Mouse (Mus musculus) left cerebral cortex, adult 18-20 months (tissue): ENCODE results near the gene Slc25a27. TPM values are rescaled to one million over a fixed set of nuclear protein-coding genes. Genes with fewer than 3 reads are reported as not detected.

Experiments
- DNase-seq, 2 experiments: peaks; one replicate each; pipeline ENCODE4 v3.0.0; 2021 to 2022; ENCODE audit warnings: low spot score in 2 of 2, mixed read lengths in 1 of 2
- long read RNA-seq, 2 experiments: library from polyadenylated mRNA; stranded (forward); transcript quantifications; one replicate each; pipeline ENCODE4 v2.0.0; 2021
- total RNA-seq, 2 experiments: library from RNA; stranded (reverse); gene quantifications; 2 replicates each; pipeline ENCODE4 v1.2.3; 2021

Slc25a27 gene
- 10 to 100 TPM; 43.1 to 44.8 TPM for total RNA-seq
- long read RNA-seq, experiment 1, transcript Slc25a27-201 (9 exons, 2,895 nt), result major isoform, 21 of 41 reads
- long read RNA-seq, experiment 1, partial matches to known transcripts, result 2 of 41 reads
- long read RNA-seq, experiment 1, other reads (novel, unspliced or antisense), result 15 of 41 reads
- long read RNA-seq, experiment 2, transcript Slc25a27-201 (9 exons, 2,895 nt), result major isoform, 6 of 27 reads
- long read RNA-seq, experiment 2, partial matches to known transcripts, result 11 of 27 reads
- long read RNA-seq, experiment 2, other reads (novel, unspliced or antisense), result 9 of 27 reads

DNA sequence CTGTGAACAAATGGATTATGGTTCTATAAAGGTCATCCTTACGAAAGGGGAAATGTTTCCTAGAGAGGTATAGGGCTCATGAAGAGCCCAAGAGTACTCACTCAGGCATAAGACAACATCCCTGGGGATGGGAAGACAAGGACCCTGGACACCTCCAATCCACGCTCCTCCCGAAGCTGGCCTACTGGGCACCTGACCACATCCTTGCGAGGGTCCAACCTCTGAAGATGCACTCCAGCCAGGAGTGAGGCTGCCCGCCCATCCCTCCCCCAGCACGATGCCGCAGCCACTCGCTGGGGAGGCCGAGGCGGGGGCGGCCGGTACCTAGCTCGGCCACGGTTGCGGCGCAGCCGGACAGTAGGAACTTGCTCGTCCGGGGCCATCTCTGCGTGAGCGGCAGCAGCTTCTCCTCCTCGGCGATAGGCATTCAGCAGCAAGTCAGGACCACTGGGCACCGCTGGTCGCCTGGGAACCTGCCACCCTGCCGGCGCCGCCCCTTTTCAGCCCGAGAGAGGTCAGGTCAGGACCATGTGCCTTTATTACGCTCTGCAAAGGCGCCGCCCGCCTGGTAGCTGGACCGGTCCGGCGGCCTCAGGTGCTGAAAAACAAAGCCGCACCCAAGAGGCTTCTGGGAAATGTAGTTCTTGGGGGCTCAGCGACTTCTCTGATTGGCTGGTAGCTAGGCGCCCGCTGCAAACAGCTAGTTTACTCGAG is at the start of gene Slc25a27:
Slc25a27 (minus strand) TSS at position 639 of the 714 bp plus-strand sequence.
- peak; percentile 85 to 90 for DNase-seq

DNA sequence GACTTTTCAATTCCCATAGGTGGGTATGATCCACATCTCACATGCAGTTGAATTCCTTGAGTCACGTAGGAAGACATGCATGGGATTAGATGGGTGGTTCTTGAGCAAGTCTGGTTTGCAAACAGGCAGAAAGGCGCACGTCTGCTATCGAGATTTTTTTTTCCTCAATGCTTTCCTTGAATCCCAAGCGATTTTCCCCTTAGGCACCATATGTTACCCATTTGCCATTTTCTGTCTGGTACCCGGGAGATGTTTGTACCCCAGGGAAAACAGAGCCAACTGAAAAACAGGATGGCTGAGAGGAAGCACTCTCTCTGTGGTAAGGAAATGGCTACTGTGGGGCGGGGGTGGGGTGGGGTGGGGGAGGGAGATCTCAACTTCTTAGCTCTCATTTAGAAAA is 49.6 kb upstream of the Slc25a27 start:
- no peak for DNase-seq

DNA sequence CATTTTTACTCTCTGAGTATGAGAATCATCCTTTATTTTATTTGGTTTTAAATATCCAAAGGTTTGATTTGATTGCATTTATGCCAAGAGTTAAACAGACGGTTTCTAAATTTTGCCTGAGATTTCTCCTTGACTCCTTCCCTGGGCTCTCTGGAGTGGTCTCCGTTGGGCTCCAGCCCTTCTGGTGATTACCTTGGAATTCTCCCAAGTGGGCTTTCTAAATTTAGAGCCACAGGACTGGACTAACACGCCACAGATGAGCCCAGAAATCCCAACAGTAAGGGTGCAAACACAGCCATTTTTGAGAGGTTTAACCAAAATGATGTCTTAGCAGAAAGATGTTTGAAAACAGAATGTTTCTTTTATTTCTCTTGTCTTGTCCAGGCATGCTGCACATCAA is 47.2 kb upstream of the Slc25a27 start:
- DNase-seq, result no peak

DNA sequence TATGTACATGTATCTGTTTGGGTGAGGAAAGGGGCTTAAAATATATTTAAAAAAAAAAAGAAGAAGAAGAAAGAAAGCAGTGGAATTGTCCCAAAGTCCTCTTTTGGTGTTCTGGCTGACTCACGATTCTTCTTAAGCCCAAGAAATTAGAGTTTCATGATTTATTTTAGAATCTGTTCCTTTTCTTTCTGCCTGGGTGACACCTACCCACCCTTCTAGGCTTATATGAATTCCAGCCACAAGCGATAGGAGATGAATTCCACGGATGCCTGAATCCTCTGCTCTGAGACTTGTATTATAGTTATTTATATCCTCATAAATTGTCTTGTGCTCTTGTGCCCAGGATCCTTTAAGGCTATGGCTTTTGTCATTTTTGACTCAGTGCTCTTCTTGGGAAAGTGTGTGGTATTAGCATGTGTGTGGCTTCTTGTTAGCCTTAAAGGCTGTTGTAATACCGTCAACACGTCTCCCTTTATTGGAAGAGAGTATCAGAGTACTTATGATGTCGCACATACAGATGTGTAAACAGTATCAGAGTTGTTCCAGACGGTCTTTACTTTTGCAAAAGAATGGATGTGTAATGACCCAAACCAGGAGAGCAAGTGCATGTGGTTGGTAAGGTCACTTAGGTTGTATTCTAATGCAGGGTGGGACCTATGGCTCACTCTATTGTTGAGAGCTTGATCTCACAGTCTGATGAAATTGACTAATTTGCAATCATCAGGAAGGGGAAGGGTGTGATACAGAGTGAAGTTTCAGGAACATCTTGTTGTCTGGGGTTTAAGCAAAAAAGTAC is 44.7 kb upstream of the Slc25a27 start:
- no peak for DNase-seq

DNA sequence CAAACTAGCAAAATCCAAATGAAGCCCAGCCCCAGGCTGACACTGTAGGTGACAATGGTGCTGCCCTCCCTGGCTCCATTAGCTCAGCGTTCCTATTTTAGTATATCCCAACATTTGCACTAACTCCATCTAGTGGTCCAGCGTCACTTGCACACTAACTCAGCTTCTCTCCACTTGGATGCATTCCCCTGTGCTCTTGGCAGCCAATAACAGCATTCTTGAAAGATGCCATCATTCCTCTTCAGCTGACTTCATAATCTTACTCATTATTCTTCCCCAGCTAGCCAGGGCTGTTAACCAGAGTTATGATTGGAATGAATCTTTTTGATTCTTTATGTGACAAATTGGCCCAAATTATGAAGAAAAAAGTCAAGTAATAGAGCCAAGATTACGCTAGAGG is 40.2 kb upstream of the Slc25a27 start:
- DNase-seq, result no peak

DNA sequence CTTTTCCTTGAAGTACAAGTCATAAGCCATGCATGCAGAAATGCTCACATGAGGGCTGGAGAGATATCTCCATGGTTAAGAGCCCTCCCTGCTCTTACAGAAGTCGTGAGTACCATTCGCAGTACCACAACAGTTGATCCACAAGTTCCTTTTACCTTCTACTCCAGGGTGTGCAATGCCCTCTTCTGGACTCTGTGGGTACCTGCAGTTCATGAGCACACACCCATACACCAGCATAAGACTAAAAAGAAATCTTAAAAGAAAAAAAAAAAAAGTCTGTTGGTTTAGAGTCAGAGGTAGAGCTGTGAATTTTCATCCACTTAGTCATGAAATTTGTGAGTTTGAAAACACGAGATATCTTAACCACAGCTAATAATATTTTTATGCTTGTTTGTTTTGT is 39.7 kb upstream of the Slc25a27 start:
- no peak for DNase-seq

DNA sequence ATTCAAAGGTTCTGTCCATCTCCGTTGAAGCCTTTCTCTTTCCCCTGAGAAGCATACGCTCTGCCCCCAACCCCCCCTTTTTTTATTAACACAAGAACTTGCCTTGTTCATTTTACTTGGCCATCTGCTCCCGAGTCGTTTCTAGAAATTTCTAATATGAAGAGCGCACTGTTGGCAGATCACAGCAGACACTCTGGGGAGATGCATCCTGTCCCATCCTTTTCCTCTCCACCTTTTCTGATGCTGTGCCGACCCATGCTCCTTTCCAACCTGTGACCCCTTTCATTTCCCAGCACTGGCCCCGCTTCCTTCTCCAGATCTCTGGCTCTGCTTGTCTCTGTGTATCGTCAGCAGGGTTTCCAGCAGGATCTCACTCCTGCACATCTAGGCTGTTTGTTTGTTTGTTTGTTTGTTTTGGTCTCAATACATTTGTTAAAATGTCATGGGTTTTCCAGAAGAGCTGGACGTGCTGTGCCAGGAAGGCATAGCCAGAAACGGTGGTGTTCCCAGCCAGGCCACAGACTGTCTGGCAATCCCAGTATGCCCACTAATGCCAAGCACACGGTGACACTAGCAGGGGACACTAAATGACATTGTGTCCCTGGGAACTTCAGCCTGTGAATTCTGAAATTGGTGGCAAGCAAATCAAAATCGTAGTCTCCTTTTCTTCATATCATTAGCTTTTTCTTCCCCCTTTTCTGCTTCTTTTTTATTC is 37.4 kb upstream of the Slc25a27 start:
- no peak for DNase-seq

DNA sequence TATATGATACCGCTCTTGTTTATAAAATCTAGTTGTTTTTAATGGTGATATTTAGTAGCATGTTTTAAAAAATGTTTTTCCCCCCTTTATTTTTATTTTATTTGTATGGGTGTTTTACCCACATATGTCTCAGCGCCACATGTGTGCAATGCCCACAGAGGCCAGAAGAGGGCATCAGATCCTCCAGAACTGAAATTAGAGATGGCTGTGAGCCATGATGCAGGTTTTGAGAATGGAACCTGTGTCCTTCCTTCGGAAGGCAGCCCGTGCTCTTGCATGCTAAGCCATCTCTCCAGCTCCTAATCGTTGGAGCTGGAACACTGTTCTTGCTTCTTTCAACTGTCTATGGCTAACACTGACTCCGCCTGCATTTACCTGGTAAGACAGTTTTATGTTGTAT is 34.0 kb upstream of the Slc25a27 start:
- peak; percentile 62 to 73 for DNase-seq

DNA sequence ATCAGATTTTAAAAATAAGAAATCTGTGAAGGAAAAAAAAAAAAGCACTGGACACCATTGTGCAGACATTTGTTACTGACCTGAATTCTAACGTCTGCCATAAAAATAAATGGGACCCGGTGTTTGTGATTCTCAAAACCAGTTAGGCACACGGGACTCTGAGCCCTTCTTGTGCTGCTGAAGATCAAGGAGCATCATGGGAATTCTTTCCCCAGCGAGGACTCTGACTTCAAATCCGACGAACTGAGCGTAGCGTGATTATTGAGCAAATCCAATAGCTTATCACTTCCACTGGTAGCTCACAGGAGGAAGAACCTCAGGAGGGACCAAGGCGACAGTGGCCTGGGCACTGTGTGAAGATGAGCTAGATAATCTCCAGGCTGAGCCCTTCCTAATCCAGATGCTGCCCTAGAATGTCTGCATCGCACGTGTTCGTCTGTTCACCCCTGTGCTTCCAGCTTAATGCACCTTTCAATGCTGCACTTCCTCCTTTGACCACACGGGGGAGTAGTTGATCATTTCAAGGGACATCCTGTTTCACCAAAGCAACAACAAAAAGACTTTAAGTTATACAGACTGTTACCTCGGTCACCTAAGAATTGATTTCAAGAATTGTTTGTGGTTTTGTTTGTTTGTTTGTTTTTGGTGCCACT is 32.1 kb upstream of the Slc25a27 start:
- DNase-seq, result peak; percentile 84 to 89

DNA sequence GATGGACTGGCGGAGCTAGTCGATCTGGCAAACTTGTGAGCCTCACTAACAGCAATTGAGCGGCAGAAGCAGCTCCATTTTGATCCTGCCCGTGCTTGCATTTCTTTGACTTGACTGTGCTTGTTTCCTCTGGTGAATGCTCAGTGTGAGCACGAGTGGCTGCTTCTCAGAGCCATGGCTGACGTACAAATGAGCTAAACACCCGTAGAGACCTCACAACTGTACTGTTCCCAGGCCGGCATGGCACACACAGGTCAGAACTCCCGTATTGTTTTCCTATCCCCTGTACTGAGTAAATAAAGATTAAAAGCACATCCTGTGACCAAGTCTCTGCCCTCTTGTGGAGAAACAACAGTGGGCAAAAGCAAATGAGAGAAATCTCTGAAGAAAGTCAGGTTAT is 22.6 kb upstream of the Slc25a27 start:
- DNase-seq, result no peak

DNA sequence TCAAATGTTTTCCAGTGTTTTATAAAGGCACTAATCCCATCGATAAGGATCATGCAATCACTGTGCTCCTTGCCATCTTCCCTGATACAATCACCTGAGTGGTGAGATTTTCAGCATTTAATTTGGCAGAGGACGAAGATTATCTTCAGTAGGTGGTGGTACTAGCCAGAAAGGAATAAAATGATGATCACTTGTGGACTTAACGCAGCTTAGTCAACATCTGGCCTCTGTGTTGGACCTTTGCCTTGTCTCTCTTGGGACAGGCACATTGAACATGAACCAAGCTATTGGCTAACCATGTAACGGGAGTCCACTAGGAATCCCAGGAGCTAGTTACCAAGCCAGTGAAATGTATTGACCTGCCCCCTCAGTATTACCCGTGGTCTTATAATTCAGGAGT is 17.6 kb upstream of the Slc25a27 start:
- DNase-seq, result no peak

DNA sequence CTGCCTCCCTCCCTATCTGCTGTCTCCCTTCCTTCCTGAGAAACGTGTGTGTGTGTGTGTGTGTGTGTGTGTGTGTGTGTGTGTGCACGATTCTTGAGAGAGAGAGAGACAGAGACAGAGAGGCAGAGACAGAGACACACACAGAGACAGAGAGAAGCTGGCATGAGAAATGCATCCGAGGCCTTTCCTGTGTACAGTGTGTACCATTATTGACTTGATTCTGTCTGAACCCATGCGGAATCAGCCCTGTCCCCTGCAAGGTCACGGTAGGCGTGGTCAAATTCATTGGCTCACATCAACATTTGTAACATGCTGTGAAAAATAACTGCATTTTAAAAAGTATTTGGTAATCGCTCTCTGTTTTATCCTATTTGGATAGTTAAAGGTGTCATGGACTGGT is 17.1 kb upstream of the Slc25a27 start:
- DNase-seq, result no peak

DNA sequence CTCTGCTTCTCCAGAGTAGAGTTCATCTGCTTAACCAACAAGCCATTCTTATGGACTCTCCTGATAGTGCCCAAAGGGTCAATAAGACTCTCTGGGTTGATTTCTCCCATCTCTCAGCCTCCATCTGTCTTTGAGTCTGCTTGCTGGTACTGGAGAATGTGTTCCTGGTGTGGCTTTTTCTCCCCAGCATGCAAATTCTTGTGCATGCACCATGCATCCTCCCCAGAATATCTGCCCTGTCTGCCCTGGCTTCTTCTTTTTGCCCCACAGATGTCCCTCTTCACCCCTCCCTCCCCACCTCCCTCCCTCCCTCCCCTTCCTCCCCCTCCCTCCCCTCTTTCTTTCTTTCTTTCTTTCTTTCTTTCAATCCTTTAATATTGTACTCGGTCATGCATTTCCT is 10.3 kb upstream of the Slc25a27 start:
- DNase-seq, result no peak

DNA sequence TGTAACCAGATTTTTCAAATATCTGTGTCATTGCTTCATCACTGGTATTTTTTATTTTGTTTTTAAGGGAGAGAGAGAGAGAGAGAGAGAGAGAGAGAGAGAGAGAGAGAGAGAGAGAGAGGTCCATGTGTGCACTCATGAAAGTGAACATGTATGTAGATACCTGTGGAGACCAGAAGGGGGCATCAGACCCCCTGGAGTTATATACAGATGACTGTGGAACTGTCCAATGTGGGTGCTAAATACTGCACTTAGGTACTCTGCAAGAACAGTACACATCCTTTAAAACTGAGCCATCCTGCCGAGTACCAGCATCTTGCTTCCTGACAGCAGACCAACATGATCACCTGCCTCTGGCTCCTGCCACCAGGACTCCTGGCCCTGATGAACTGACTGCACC is 9.2 kb upstream of the Slc25a27 start:
- DNase-seq, result no peak

DNA sequence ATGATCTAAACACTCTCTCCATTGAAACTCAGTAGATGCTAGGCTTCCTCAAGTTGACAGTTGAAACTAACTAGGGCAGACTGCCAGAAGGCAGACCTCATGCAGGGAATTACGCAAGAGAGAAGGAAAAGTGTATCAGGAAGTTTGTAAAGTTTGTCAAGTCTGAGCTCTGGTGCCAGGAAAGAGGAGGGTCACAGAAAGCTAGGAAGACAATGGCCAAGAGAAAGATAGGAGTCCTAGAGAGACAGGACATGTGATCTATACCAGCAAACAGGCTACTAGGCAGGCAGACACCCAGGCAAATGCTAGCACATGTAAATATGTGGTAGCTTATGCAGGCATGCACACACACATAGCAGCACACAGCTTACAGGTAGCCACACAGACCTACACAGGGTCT is 8.2 kb upstream of the Slc25a27 start:
- DNase-seq, result no peak

DNA sequence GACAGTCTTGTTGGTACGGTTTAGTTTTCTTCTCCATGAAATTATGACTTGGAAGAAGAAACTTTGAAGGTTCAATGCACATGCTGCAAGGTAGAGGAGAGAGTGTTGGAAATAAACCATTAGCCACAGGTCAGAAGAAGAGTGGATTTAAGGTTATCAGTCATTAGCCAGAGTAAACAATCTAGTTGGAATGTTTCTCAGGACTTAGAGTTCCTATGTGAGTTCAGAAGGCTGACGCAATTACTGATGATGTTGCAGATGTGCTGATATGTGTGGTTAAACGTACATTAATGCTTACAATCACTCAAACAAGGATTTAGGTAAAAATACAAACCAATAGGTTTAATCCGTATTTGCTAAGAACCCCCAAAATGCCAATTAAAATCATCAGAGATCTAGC is 4.9 kb upstream of the Slc25a27 start:
- no peak for DNase-seq

DNA sequence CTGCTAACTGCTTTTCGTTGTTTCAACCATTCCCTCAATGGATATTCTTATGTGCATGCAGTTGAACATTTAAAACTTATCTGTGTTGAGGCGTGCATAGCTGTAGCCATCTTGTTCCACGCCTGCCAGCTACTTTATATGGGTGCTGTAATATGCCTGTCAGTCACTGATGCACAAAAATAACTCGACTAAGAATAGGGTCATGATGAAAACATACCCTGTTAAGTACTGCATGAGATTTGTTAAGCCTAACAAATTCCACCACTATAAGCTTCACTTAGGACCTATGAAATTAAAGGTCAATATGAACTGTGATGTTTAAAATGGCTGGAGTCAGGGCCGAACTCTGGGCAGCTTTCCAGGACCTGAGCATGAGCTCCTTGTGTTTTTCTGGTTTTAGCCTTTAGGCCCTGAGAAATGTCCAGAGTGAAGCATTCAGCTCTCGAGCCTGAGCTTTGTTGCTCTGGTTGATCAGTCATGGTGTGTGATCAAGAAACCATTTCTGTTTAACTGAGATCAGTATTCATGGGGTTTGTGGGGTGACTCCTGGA is 2.2 kb upstream of the Slc25a27 start:
- DNase-seq, result no peak

DNA sequence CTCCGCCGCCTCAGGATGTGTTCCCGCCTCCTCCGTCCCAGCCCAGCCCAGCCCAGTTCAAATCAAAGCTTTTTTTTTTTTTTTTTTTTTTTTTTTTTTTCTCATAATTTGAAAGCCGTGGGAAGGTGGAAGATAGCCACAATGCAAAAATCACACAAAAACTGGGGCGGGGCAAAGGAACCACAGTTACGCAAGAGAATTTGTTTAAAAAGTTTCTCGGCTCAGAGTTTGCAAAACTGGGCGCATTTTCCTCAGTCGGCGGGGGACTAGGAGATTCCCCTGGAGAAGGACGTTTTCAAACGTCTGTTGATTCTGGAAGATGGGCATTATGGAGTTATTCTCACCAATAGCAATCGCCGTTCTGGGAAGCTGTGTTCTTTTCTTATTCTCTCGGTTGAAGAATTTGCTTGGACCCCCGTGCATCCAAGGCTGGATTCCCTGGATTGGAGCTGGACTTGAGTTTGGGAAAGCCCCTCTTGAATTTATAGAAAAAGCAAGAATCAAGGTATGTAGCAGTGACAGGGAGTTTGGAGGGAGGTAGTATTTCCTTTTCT is 353 bp upstream of the Slc25a27 start, which contains the start of gene Cyp39a1:
Cyp39a1 (plus strand) TSS at position 136 of the 554 bp plus-strand sequence.
- DNase-seq, result no peak

DNA sequence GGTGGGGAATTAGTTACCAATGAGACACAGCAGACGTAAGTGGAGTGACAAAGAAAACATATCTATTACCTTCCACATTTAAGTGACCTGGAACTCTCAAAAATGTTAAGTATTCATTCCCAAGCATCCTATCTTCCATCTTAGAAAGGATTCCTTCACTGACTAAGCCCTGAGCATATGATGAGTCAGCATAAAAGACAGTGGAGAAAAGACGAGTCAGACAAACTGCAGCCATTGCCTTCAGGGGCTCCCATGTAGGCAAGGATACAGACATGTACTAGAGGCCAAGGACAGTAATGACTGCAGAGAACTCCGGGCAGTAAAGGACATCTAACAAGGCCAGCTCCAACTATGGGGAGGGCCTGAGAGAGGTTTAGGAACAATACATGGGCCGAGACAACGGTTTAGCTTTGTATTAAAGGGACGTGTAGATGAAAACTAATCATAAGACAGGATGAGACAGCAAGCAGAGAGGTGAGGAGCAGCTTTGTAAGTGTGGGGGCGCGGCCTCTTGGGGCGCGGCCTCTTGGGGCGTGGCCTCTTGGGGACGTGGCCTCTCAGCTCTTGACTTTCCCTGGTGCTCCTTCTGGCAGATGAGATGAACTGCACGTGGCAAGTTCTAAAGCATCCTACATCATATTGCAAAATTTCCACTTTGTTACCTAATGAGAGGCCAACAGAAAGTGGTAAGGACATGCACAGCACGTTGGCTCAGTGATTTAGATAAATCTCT is 15.5 kb downstream of the Slc25a27 start:
- DNase-seq, result no peak
